Mouse (Mus musculus) urinary bladder, postnatal 36 days (tissue): Measurements from ENCODE around the gene Epo.

Source experiments
- DNase-seq, 2 experiments: peaks; one replicate each; pipeline ENCODE4 v3.0.0; 2022; ENCODE audit warnings: low spot score in 2 of 2, mixed read lengths in 1 of 2

The Epo gene

DNA sequence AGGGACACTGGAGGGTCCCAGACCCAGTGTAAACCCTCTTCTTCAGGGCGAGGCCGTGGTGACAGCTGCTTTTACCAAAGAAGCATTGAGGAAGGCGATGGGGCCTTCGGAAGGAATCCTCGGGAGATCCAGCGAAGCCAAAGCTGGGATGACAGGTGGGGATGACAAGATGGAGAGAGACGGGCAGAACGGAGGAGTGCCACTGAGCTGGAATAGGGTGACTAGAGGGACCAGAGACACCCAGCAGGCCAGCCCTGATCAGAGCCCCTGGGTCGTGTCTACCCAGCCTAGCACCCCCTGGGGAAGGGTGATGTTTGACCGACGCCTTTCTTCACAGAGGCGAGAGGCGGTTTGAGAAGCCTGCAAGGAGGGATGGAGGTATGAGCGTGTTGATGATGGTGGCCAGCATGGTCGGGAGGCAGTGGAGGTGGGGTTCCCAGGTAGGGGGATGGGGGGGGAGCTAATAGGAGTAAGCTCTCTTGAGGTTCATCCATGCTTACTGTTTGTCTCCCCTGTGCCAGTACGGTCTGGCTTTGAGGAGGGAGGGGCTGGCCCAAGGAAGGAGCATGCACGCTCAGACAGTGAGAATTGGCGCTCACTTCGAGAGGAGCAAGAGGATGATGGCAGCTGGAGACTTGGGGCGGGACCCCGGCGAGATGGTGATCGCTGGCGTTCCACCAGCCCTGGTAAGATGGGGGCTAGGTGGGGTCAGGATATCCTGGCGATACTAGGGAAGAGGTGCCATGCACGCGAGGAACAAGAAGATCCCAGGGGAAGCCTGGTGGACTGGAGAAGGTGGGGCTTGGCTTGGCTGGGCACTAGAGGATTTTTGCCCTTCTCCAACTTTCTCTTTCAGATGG lies 13.1 kb downstream of the Epo start:
- DNase-seq = no peak

- no peak for DNase-seq
These were observed 14.6 kb downstream of the Epo start, which contains the start of gene Gigyf1 for GRCm38 (mm10) chr5:137518436-137518835. Gigyf1 (plus strand) TSS chr5:137518548.

DNA sequence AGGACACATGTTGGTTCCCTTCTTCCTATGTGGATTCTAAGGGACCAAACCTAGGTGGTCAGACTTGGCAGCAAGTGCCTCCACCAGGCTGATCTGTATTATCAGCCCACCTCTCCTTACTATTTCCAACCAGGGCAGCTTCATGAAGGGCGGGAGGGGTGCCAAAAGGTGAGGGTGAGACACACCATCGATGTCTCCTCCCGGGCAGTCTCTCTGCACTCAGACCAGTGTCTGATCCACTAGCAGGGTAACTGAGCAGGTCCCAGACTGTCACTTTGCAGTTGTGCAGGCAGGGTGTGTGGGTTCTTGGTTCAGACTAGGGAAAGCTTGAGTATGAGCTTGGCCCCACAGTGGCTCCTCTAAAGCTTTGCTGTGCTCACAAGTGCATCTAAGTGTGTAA lies 18.2 kb downstream of the Epo start:
- no peak for DNase-seq

DNA sequence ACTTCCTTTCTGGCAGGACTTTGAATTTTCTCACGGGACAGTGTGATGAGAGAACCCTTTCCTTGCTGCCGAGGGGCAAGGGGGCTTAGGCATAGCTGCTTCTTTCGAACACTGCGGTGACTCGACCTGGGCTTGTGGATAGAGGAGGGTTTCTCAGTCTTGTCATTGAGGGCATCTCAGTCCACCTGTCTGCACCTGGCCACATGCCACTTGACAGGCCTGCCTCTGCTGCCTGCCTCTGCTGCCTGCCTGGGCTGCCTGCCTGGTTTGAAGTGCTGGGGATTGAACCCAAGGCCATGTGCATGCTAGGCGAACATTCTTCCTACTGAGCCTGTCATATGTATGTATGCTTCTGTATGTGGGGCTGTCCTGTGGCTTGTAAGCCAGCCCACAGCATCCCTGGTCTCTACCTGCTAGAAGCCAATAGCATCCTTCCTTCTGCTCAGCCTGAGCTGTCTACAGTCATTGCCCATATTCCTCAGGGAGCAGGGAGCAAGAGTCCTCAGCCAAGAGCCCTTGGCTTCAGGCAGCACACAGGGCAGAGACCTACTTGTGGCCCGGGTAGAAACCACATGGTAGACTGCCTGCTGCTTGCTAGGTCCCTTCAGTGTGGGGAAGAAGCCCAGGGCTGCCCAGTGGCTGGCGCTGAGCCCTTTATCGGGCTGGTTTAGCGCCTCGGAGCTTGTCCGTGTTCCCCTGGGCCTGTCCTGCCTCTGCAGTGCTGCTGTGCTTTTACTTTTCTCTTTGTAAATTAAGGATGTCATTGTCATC lies 18.9 kb downstream of the Epo start:
- no peak for DNase-seq

DNA sequence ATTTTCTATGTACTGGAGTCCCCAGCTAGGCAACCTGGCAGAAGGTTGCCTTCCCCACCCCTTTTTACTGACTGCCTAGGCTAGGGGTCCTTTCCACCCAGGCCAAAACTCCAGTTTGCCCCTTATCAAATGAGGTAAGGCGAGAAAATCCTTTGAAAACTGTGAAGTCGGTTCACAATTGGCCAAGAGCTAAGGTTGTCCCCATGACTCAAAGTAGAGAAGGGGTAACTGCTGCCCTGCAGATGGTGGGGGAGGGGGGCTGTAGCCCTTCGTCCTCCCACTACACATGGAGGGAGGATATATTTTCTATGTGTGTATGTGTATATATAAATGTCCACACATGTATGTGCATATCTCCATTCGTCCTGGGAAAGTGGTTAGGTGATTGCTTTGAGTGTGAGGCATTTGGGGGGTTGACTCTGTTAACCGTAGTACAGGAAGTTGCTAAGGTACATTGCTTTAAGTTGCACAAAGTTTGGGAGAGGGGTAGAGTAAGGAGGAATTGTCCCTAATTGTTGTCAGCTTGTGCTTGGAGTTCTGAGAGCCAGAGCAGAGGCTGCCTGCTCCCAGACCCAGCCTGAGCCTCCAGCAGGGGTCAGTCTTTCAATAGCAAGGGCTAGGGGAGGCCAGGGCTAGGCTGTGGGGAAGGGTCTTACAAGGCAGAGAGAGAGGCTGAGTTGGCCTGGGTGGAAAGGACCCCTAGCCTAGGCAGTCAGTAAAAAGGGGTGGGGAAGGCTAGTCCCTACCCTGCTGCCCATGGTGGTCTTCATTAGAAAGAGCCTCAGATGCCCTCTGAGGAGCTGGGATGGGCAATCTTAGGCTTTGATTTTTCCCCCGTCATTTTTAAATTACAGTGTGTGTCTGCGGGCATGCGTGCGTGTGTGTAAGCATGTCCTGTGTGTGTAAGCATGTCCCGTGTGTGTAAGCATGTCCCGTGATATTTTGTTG lies 19.9 kb downstream of the Epo start:
- DNase-seq = no peak

DNA sequence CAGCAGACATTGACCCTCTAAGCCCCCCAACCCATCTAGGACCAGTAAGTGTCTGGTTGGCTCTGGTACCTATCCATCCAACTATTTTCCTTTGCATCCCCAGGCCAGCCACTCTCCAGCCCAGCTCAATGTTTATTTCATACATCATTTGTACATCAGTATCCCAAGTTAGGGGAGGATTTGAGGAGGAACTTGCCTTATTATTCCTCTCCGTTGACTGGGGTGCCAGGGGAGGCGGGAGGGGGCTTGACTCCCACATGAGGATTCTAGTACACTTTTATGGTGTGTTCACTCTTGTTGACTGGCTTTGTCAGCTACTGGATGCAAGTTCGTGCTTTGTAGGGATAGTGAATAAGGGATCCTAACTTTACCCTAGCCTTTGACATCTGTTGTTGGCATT lies 21.3 kb downstream of the Epo start:
- no peak for DNase-seq

- DNase-seq = no peak
These were observed 22.3 kb downstream of the Epo start for GRCm38 (mm10) chr5:137510573-137511390.

DNA sequence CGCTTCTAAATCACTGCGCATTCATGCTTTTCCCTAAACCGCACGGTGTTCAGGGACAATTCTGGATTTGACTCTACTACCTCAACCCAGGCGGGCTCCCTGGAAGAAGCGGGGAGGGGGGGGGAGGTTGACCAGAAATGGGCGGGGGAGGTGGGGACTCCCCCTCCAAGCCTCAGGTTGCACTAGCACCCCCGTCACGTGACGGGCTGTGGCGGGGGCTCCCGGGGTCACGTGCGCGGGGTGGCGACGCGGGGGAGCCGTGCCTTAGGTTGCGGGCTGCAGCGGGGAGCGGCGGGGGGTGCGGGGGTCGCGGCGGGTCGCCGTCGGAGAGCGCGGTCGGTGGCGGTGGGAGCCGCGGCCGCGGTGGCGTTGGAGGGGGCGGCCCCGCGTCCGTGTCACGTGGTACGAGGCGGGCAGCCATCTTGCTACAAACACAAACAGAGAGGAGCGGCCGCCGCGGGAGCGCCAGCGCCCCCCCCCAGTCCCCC lies 23.0 kb downstream of the Epo start:
- peak; percentile 78 to 81 for DNase-seq

DNA sequence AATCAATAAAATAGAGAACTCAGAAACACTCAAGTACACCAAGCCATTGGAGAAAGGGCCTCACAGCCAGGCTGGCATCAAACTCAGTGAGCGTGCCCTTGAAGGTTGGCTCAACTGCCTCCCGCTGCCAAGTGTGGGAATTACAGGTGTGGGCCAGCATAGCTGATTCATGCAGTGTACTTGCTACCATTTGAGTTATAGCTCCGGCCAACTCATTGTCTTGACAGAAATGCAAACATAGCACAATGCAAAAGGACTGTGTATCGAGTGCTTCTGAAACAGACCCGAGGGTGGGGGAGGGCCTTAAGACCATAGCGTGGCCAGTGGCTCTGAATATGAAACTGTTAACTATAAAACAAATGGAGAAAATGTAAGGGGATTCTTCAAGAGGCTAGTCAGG lies 29.0 kb downstream of the Epo start:
- no peak for DNase-seq

- DNase-seq = peak in 1 of 2 experiments; percentile 82
These were observed 30.4 kb downstream of the Epo start for GRCm38 (mm10) chr5:137502667-137503110.

DNA sequence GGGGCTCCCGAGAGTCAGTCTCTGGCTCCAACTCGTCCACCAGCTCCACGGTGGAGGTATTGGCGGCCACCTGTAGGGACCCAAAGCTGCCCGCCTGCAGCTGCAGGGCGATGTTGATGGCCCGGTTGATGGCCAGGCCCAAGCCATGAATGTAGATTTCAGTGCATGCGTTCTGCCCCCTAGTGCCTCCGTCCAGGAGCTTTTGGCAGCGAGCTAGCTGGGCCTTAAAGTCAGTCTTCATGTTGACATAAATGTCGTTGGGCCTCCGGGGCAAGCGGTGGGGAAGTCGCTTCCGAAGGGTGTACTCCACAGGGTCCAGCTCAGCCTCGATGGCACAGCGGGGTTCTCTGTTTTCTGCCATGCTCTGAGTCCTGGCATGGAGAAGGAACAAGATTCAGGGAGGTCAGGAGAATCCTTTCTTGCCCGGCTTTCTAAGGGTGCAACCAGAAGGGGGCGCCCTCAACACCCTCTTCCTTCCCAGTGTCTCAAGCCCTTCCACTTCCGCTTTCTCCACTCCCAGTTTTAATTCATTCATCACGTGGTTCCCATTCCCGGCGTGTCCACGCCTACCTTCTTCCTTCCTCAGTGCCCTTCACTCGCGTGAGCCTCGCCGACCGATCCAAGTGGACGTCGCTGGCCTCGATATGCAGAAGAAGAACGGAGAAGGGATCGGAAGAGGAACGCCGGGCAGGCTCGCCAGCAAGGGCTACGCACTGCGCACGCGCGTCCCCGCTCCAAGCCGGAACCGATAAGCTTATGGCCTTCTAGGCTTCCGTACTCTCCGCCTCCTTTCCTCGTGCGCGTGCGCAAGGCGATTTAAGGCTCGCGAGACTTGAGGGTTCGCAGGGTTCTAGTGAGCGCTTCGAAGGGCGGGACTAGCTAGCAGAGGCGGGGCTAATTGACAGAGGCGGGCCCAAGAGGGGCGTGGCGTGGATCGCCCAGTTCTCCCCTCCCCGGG lies 31.1 kb downstream of the Epo start, which contains the start of gene Pop7:
Gene Pop7, minus strand, starts transcription at position 810 of the 958 bp plus-strand sequence.
- peak; percentile 100 for DNase-seq

- DNase-seq = no peak
These were observed 32.9 kb downstream of the Epo start for GRCm38 (mm10) chr5:137500186-137500585.

GRCm38 (mm10) chr5:137493831-137494230 lies 39.2 kb downstream of the Epo start:
- DNase-seq = no peak

DNA sequence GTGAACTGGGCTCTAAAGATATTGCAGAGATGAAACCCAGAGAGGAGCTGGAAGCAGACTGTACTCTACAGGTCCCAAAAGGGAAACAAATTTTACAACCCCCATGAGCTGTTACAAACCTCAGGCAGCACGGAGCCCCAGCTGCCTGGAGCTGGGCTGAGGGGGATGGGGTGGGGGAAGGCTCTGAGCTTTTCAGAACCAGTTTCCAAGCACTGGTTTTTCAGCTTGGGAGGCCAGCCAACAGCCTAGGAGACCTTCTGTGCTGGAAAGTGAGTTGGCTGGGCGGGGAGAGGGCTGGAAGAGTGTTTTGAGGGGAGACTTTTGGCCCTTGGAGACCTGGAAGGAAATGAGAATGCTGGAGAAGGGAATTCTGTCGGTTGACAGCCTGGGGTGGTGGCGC lies 41.5 kb downstream of the Epo start:
- no peak for DNase-seq

DNA sequence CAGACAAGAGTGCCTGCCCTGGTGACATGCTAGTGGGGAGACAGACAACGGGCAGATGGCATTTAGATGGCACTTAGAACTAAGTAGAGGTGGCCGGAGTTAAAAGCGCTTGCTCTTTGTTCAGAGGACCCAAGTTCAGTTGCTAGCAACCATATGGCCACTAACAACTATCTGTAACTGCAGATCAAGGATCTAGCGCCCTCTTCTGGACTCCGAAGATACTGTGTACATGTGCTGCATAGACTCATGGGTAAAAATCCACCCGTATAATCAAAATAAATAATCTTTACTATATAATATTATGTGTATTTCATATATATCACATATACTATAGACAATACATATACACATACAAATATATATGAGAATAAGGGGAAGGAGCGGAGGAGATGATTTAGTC lies 45.4 kb downstream of the Epo start:
- DNase-seq = no peak

GRCm38 (mm10) chr5:137485851-137486155 lies 47.2 kb downstream of the Epo start:
- DNase-seq = no peak

DNA sequence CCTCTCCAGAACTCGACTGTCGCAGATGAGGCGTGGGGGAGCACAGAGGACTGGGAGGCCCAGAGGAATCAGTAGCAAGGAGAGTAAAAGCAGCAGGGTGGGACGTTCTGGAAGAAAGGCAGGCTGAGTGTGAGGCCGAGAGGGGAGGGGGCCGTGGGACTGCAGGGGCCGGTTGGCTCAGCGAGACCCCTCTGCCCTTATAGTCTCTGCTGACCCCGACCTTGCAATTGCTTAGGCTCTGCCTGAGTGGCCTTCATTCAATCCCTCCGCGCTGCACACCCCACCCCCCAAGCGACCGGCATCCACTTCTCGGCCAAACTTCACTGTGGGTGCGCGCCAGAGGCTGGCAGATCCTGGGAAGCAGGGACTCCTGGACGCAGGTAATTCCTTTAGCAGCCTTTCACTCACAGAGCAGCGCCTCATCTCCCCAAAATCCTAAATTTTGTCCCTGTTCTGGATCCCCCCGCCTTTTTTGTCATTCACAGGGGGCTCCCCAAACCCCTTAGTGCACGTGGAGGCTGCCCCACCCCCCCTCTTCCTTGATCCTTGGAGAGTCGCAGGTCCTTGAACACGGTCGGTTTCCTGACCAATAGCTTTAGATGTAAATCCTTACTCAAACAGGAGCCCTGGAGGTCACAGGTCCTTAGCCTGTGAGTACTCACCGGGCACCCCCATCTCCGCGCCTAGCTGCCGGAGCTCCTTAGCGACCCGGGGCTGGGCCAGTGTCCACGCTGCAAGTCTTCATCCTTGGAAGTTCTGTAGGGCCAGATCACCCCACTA lies 47.8 kb downstream of the Epo start:
- no peak for DNase-seq

- no peak for DNase-seq
These were observed 51.1 kb downstream of the Epo start for GRCm38 (mm10) chr5:137481897-137482296.

DNA sequence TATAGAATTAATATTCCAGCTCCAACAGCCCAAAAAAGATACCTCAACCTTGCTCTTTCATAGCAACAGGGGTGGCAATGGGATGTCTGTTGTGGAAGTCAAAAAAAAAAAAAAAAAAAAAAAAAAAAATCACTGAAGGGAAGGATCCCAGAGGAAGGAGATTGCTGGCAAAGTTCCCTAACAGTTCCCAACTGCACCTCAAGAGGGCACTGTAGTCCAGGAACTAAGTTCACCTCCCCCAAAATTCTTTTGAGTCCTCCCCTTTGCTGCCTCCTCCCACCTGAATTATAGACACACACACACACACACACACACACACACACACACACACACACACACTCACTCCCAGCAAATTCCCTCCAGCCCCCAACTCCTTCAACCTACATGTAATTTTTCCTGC lies 51.9 kb downstream of the Epo start:
- DNase-seq = peak; percentile 60 to 76
